Mouse (Mus musculus): ENCODE measurements around the gene St8sia2. TPM values are rescaled to one million over a fixed set of nuclear protein-coding genes. Genes with fewer than 3 reads are reported as not detected.

Gene St8sia2
- polyA plus RNA-seq, 1 experiment from 2014 or later = 127 TPM

GRCm38 (mm10) chr7:73911899-73912298 is 101.6 kb downstream of the St8sia2 start:
- WGBS = 14% methylated on average over 4 of the region's 4 CpGs
- no peak overlapping the region for H3K9ac ChIP-seq (replicated peaks; ENCODE audit: low read length)
- DNase-seq (peak; percentile 38), ATAC-seq (ENCODE audit: low FRiP score, low TSS enrichment) (no peak)
- no peak overlapping the region for H3K27ac ChIP-seq (replicated peaks; ENCODE audit: low read depth, low read length)
- no peaks in the 10 kb centered on the region for H3K36me3 ChIP-seq (ENCODE audit: control insufficient read depth, insufficient read depth, low read length)
- no peaks in the 10 kb centered on the region for H3K9me3 ChIP-seq (ENCODE audit: control insufficient read depth, low read length)
- no peak overlapping the region for H3K4me3 ChIP-seq (replicated peaks; ENCODE audit: low read depth, low read length)
- H3K4me2 ChIP-seq (ENCODE audit: low read length) = no peak overlapping the region
- H3K4me1 ChIP-seq (ENCODE audit: control insufficient read depth, insufficient read depth, low read length) = 0 out of 2 replicates have a peak, but pooled peaks cover 4% of the 10 kb centered on the region
- peaks cover 4% of the 10 kb centered on the region; the same call in 1 of the 2 replicates for H3K27me3 ChIP-seq (ENCODE audit: control insufficient read depth, insufficient read depth, low read length)

DNA sequence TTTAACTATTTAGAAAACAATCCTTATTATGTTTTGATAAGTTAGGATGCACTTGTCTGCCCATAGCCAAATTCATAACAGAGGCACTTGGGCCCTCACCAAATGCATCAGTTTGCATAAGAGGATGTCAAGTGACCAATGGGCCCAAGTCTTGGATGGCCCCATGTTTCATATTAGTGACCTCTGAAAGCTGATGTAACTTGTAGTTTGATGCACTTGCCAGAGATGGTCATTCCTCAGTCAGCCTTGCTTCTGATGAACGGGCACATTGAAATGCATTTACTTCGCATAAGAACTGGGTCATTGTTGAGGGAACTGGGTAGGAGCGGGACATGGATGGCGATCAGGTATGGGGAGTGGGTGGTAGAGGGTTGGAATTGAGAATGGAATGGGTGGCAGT is 102.6 kb downstream of the St8sia2 start:
- 0 out of 2 replicates have a peak, but pooled peaks cover 4% of the 10 kb centered on the region for H3K4me1 ChIP-seq (ENCODE audit: control insufficient read depth, insufficient read depth, low read length)
- no peak overlapping the region for H3K9ac ChIP-seq (replicated peaks; ENCODE audit: low read length)
- WGBS = 94% methylated on average over 4 of the region's 4 CpGs
- no peak overlapping the region for H3K27ac ChIP-seq (replicated peaks; ENCODE audit: low read depth, low read length)
- ATAC-seq (ENCODE audit: low FRiP score, low TSS enrichment) = no peak
- no peaks in the 10 kb centered on the region for H3K9me3 ChIP-seq (ENCODE audit: control insufficient read depth, low read length)
- no peaks in the 10 kb centered on the region for H3K36me3 ChIP-seq (ENCODE audit: control insufficient read depth, insufficient read depth, low read length)
- DNase-seq = no peak
- peaks cover 2% of the 10 kb centered on the region; the same call in 1 of the 2 replicates for H3K27me3 ChIP-seq (ENCODE audit: control insufficient read depth, insufficient read depth, low read length)
- no peak overlapping the region for H3K4me3 ChIP-seq (replicated peaks; ENCODE audit: low read depth, low read length)
- no peak overlapping the region for H3K4me2 ChIP-seq (ENCODE audit: low read length)

DNA sequence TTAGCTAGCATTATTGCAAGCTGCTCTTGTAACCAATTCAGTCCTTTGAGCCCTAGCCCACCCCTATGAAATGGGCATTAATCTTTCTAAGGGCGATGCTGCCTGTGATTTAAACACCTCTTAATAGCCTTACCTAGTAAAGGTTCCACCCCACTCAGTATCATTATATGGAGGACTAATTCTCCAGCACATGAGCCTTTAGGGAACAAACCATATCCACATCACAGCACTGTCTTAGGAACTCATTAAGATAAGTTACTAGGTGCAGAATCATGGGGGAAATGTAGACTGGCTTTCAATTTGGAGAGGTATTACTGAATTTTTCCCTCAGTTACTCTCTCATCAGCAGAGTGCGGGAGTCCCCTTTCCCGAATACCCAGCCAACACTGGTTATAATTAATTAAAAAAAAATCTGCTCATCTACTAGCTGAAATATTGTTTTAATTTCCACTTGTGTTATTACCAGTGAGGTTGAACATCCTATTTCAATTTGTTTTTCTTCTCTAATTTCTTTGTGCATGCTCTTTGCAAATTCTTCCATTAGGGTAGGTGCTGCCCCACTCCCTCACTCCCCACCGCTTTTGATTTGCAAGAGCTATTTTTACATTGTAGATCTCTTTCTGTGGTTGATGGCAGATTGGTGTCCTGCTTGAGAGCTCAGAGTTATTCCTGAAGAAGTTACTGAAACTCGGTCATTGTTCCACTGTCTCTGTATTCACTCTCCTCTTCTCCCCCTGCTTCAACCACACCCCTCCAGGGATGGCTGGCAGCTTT is 103.9 kb downstream of the St8sia2 start:
- H3K36me3 ChIP-seq (ENCODE audit: control insufficient read depth, insufficient read depth, low read length) = no peaks in the 10 kb centered on the region
- 0 out of 2 replicates have a peak, but pooled peaks cover 4% of the 10 kb centered on the region for H3K4me1 ChIP-seq (ENCODE audit: control insufficient read depth, insufficient read depth, low read length)
- H3K4me2 ChIP-seq (ENCODE audit: low read length) = no peak overlapping the region
- no peak overlapping the region for H3K27ac ChIP-seq (replicated peaks; ENCODE audit: low read depth, low read length)
- no peaks in the 10 kb centered on the region for H3K9me3 ChIP-seq (ENCODE audit: control insufficient read depth, low read length)
- no peak for ATAC-seq (ENCODE audit: low FRiP score, low TSS enrichment)
- DNase-seq = no peak
- H3K9ac ChIP-seq (replicated peaks; ENCODE audit: low read length) = no peak overlapping the region
- H3K4me3 ChIP-seq (replicated peaks; ENCODE audit: low read depth, low read length) = no peak overlapping the region
- 72% methylated on average over 5 of the region's 5 CpGs for WGBS
- no peaks in the 10 kb centered on the region; the same call in 1 of the 2 replicates for H3K27me3 ChIP-seq (ENCODE audit: control insufficient read depth, insufficient read depth, low read length)

DNA sequence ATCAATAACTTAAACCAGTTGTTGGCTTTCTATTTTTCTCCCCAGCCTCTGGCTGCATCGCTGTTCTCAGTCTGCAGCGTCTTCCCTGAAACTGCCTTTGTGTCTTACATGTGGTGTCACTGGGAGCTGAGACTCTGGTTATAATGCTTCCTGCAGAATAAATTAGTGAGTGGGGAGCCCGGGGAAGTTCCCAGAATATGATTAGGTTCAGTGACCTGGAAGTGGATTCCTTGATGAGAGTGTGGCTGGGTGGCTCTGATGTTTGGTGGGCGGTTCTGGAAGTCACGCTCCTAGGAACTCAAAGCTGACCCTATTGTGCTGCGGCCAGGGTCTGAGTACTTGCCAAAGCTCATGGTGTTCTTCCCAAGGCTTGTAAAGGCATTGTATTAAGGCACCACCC is 119.0 kb downstream of the St8sia2 start:
- Histone ChIP-seq H3K36me3 (ENCODE audit: control insufficient read depth, insufficient read depth, low read length) (no peaks in the 10 kb centered on the region), H3K4me1 (ENCODE audit: control insufficient read depth, insufficient read depth, low read length) (0 out of 2 replicates have a peak, but pooled peaks cover 11% of the 10 kb centered on the region), H3K4me3 (replicated peaks; ENCODE audit: low read depth, low read length) (no peak overlapping the region), H3K27ac (replicated peaks; ENCODE audit: low read depth, low read length) (no peak overlapping the region), H3K9me3 (ENCODE audit: control insufficient read depth, low read length) (no peaks in the 10 kb centered on the region), H3K4me2 (ENCODE audit: low read length) (no peak overlapping the region), H3K9ac (replicated peaks; ENCODE audit: low read length) (no peak overlapping the region), H3K27me3 (ENCODE audit: control insufficient read depth, insufficient read depth, low read length) (no peaks in the 10 kb centered on the region)
- peak; percentile 54 for DNase-seq
- WGBS = 19% methylated on average over 6 of the region's 6 CpGs
- ATAC-seq (ENCODE audit: low FRiP score, low TSS enrichment) = no peak

DNA sequence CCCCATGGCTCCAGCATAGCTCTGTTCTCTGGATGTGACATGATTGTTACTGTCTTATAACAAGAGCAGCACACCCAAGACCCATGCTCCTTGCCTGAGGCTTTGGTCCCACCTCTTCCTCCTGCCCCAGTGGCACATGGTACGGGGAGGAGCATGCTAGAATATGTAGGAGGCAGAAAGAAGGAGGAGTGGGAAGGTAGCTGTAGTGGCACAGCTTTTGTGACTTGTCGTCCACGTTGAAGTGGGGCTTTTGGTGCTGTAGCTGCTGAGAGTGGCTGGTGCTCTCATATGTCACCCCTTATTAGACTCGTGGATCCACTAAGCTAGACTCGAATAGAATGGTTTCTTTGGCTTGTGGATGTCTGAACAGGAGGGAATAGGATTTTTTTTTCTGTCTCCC is 121.7 kb downstream of the St8sia2 start:
- Histone ChIP-seq H3K4me1 (ENCODE audit: control insufficient read depth, insufficient read depth, low read length) (0 out of 2 replicates have a peak, but pooled peaks cover 11% of the 10 kb centered on the region), H3K4me2 (ENCODE audit: low read length) (no peak overlapping the region), H3K27ac (replicated peaks; ENCODE audit: low read depth, low read length) (no peak overlapping the region), H3K4me3 (replicated peaks; ENCODE audit: low read depth, low read length) (no peak overlapping the region), H3K9ac (replicated peaks; ENCODE audit: low read length) (no peak overlapping the region), H3K9me3 (ENCODE audit: control insufficient read depth, low read length) (no peaks in the 10 kb centered on the region), H3K36me3 (ENCODE audit: control insufficient read depth, insufficient read depth, low read length) (no peaks in the 10 kb centered on the region), H3K27me3 (ENCODE audit: control insufficient read depth, insufficient read depth, low read length) (no peaks in the 10 kb centered on the region)
- DNase-seq (no peak), ATAC-seq (ENCODE audit: low FRiP score, low TSS enrichment) (no peak)
- 87% methylated on average over 5 of the region's 5 CpGs for WGBS

DNA sequence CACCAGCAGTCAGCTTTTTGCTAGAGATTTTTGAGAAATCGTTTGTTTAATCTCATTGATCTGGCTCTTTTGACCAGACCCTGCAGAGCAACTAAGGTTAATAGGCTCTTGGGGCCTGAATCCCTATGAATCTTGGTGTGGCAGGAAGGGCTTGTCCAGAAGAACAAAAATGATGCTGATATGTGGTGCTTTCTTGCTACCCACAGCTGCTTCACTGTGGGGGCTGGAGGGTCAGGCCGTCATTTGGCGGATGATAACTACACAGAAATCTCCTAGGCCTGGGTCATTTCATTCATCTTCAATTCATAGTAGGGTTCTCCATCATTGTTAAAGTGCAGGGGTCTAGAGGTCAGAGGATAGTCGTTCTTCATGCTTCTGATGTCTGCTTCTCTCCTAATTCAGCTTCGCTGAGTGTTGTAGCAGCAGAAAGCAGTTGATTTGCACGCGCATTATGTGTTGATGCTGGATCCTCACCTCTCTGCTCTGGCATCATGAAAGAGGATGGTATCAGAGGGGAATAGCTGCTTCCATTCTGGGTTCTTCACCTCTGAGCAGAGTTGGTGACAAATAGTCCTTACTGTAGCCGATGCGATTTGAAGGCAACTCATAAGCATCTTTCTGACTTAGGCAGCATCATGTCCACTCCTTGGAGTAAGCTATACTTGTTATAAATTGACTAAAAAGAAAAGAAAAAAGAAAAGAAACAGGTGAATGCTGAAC is 122.4 kb downstream of the St8sia2 start:
- 79% methylated on average over 9 of the region's 9 CpGs for WGBS
- Histone ChIP-seq H3K9ac (replicated peaks; ENCODE audit: low read length) (no peak overlapping the region), H3K9me3 (ENCODE audit: control insufficient read depth, low read length) (no peaks in the 10 kb centered on the region), H3K27me3 (ENCODE audit: control insufficient read depth, insufficient read depth, low read length) (no peaks in the 10 kb centered on the region), H3K36me3 (ENCODE audit: control insufficient read depth, insufficient read depth, low read length) (no peaks in the 10 kb centered on the region), H3K27ac (replicated peaks; ENCODE audit: low read depth, low read length) (no peak overlapping the region), H3K4me2 (ENCODE audit: low read length) (no peak overlapping the region), H3K4me3 (replicated peaks; ENCODE audit: low read depth, low read length) (no peak overlapping the region), H3K4me1 (ENCODE audit: control insufficient read depth, insufficient read depth, low read length) (0 out of 2 replicates have a peak, but pooled peaks cover 11% of the 10 kb centered on the region)
- ATAC-seq (ENCODE audit: low FRiP score, low TSS enrichment) = no peak
- no peak for DNase-seq

GRCm38 (mm10) chr7:73890466-73890865 is 123.0 kb downstream of the St8sia2 start:
- Histone ChIP-seq H3K27ac (replicated peaks; ENCODE audit: low read depth, low read length) (no peak overlapping the region), H3K36me3 (ENCODE audit: control insufficient read depth, insufficient read depth, low read length) (no peaks in the 10 kb centered on the region), H3K4me3 (replicated peaks; ENCODE audit: low read depth, low read length) (no peak overlapping the region), H3K27me3 (ENCODE audit: control insufficient read depth, insufficient read depth, low read length) (no peaks in the 10 kb centered on the region), H3K9ac (replicated peaks; ENCODE audit: low read length) (no peak overlapping the region), H3K4me1 (ENCODE audit: control insufficient read depth, insufficient read depth, low read length) (0 out of 2 replicates have a peak, but pooled peaks cover 11% of the 10 kb centered on the region), H3K9me3 (ENCODE audit: control insufficient read depth, low read length) (no peaks in the 10 kb centered on the region), H3K4me2 (ENCODE audit: low read length) (no peak overlapping the region)
- DNase-seq = no peak
- 78% methylated on average over 5 of the region's 5 CpGs for WGBS
- no peak for ATAC-seq (ENCODE audit: low FRiP score, low TSS enrichment)

Measured in midbrain, embryonic 14.5 days (tissue).